Mouse (Mus musculus): ENCODE data around the gene Odf2.

DNA sequence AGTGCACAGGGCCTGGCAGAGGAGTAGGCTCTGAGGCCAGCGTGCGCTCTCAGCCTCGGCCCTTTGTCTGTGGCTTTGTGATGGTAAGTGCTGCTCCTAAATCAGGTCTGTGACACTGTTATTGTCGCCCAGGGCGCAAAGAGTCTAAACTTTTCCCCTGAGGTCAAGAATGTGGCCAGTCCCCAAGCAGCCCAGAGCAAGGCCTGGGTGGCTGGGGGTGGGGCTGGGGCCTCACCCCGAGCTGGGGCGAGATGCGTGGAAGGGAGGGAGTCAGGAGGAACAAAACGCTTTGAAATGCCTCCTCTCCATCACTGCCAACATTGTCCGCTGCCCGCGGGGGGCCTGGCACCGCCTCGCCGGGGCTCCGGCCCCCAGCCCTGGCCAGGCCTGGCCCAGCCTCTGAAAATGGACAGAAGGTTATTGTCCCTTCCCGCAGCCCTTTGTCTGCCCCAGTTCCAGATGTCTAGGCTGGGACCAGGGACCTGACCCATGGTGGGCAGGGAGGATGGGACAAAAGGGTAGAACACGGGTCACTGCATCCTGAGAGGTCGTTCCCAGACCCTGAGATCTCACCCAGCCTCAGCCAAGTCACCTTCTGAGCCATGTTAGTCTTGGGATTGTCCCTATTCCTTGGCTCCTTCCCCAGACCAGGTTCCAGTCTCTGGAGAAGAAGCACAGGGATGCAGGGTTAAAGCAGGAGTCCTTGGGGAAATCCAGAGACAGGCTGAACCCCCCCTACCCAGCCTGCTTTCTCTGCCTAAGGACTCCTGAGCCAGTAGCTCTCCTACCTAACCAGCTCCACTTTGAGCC lies 32.4 kb upstream of the Odf2 start:
- no peak for TF ChIP-seq POLR2A (IDR thresholded peaks at IDR 0.05; ENCODE audit: control insufficient read depth in 1 of 2, insufficient read depth in 1 of 2, low read depth in 1 of 2, low read length in 2 of 2, poor library complexity in 1 of 2)
- no peak for TF ChIP-seq USF1 (IDR thresholded peaks at IDR 0.05; ENCODE audit: low read depth, low read length)
- no peak for TF ChIP-seq EP300 (IDR thresholded peaks at IDR 0.05; ENCODE audit: low read depth in 1 of 2, low read length in 2 of 2)
